In genomic region chr11:61608072-61608471, GRCm38 (mm10) we compare ENCODE assay signal across 26 mouse cellular contexts. TPM values are rescaled to one million over a fixed set of nuclear protein-coding genes. Genes with fewer than 3 reads are reported as not detected.
A peak's percentile ranks its signal among the peaks of the same experiment; 100 is the strongest.
DNase-seq lines count a peak whose midpoint lies in the region; ATAC-seq and TF ChIP-seq lines count a peak whose summit lies in the region.
"Had no signal": no experiment of that assay in that cellular context is flagged by ENCODE, and none has a peak within 500 bp of the region (broad histone marks: within the 10 kb centered on the region; RNA-seq: fewer than 3 reads in every experiment).

No protein-coding gene starts in this region.

- no peak overlapping the region for H3ac ChIP-seq in C2C12 (ENCODE audit: control insufficient read depth, insufficient read length, low read depth)

- DNase-seq in kidney, adult 11 months: peak; percentile 25
- peak; percentile 55 for DNase-seq in 3134 (ENCODE audit: extremely low read depth, insufficient read length, low spot score)
- DNase-seq in adrenal gland, postnatal 10 days: peak; percentile 52
- DNase-seq in embryo, embryonic 11 days: no peak
- no peak for DNase-seq in spleen, postnatal 14 days (ENCODE audit: low spot score in 2 of 2)
- DNase-seq: cerebellum, adult 8-10 months; gastrocnemius, postnatal 10 days; heart, postnatal 10 days; kidney, postnatal 10 days; lung, embryonic 14.5 days; thymus, adult 18-20 months; thymus, postnatal 36 days had no signal

- H3K79me3 ChIP-seq in C2C12 (ENCODE audit: low read depth): no peaks in the 10 kb centered on the region

- H3K79me2 ChIP-seq in C2C12 (ENCODE audit: control insufficient read depth, insufficient read depth): no peaks in the 10 kb centered on the region

- no peak for TF ChIP-seq CTCF in C2C12 (IDR thresholded peaks at IDR 0.05; ENCODE audit: control insufficient read depth, insufficient read depth, insufficient read length)

- no peaks in the 10 kb centered on the region for H3K36me3 ChIP-seq in kidney, embryonic 16.5 days (ENCODE audit: insufficient read depth, low read length)
- H3K36me3 ChIP-seq in C2C12 (ENCODE audit: control insufficient read depth, insufficient read depth): no peaks in the 10 kb centered on the region
- H3K36me3 ChIP-seq: embryonic facial prominence, embryonic 10.5 days; forebrain, embryonic 15.5 days; heart, embryonic 12.5 days; limb, embryonic 12.5 days; liver, embryonic 12.5 days; midbrain, embryonic 10.5 days; stomach, embryonic 15.5 days had no signal

- H3K4me1 ChIP-seq in kidney, embryonic 16.5 days (ENCODE audit: insufficient read depth, low read length): no peaks in the 10 kb centered on the region
- H3K4me1 ChIP-seq: embryonic facial prominence, embryonic 10.5 days; forebrain, embryonic 15.5 days; heart, embryonic 12.5 days; limb, embryonic 12.5 days; liver, embryonic 12.5 days; midbrain, embryonic 10.5 days; stomach, embryonic 15.5 days had no signal

- 84% methylated on average over 4 of the region's 4 CpGs for WGBS in kidney, embryonic 16.5 days

- no peak overlapping the region for H3K9ac ChIP-seq in kidney, embryonic 16.5 days (replicated peaks; ENCODE audit: low read length)
- H3K9ac ChIP-seq: forebrain, embryonic 15.5 days; heart, embryonic 12.5 days; limb, embryonic 12.5 days; liver, embryonic 12.5 days; lung, embryonic 14.5 days; stomach, embryonic 15.5 days had no signal

- no peak for ATAC-seq in kidney, embryonic 16.5 days (ENCODE audit: low FRiP score, low TSS enrichment)
- ATAC-seq: forebrain, embryonic 15.5 days; hindbrain, postnatal 0 days; intestine, embryonic 16.5 days; liver, embryonic 12.5 days; midbrain, embryonic 16.5 days had no signal

- H3K4me3 ChIP-seq in kidney, embryonic 16.5 days (ENCODE audit: low read length): no peak overlapping the region
- H3K4me3 ChIP-seq in C2C12 (ENCODE audit: insufficient read depth, poor library complexity, severe bottlenecking): no peak overlapping the region
- H3K4me3 ChIP-seq: embryonic facial prominence, embryonic 10.5 days; forebrain, embryonic 15.5 days; heart, embryonic 12.5 days; limb, embryonic 12.5 days; liver, embryonic 12.5 days; midbrain, embryonic 10.5 days; stomach, embryonic 15.5 days had no signal

- no peak overlapping the region for H3K27ac ChIP-seq in kidney, embryonic 16.5 days (ENCODE audit: low read length)
- H3K27ac ChIP-seq: embryonic facial prominence, embryonic 10.5 days; forebrain, embryonic 15.5 days; hindbrain, postnatal 0 days; limb, embryonic 12.5 days; liver, embryonic 12.5 days; macrophage; midbrain, embryonic 10.5 days; stomach, embryonic 15.5 days had no signal

- H3K27me3 ChIP-seq in kidney, embryonic 16.5 days (ENCODE audit: insufficient read depth, low read length): no peaks in the 10 kb centered on the region
- no peaks in the 10 kb centered on the region for H3K27me3 ChIP-seq in C2C12 (ENCODE audit: control insufficient read depth, insufficient read depth, insufficient read length)
- H3K27me3 ChIP-seq: forebrain, embryonic 15.5 days; heart, embryonic 12.5 days; limb, embryonic 12.5 days; stomach, embryonic 15.5 days had no signal

- 0 out of 2 replicates have a peak, but pooled peaks cover 6% of the 10 kb centered on the region for H3K9me3 ChIP-seq in kidney, embryonic 16.5 days (ENCODE audit: low read length)
- H3K9me3 ChIP-seq: forebrain, embryonic 15.5 days; stomach, embryonic 15.5 days had no signal

- H3K4me2 ChIP-seq in kidney, embryonic 16.5 days (replicated peaks; ENCODE audit: low read depth, low read length): no peak overlapping the region
- H3K4me2 ChIP-seq: forebrain, embryonic 15.5 days; heart, embryonic 12.5 days; limb, embryonic 12.5 days; liver, embryonic 12.5 days; lung, embryonic 14.5 days; stomach, embryonic 15.5 days had no signal

TF ChIP-seq in C2C12, 6 proteins besides CTCF, POLR2A, EP300 and RAD21:
- TF ChIP-seq FOSL1 (IDR thresholded peaks at IDR 0.05; ENCODE audit: insufficient read depth, low read length, poor library complexity, severe bottlenecking): peak; percentile 28
- TF ChIP-seq USF1 (IDR thresholded peaks at IDR 0.05; ENCODE audit: low read depth): no peak
- no peak for TF ChIP-seq CEBPB (IDR thresholded peaks at IDR 0.05; ENCODE audit: low read depth)
- TF ChIP-seq MYOD1 (IDR thresholded peaks at IDR 0.05; ENCODE audit: control insufficient read depth, insufficient read length, low read depth): no peak
- TF ChIP-seq MAX (IDR thresholded peaks at IDR 0.05): no peak
- TF ChIP-seq MYOG (IDR thresholded peaks at IDR 0.05; ENCODE audit: control insufficient read depth, extremely low read depth, insufficient read length): no peak

RNA-seq across cellular contexts. Expression of gene Epn2, which starts 28.6 kb away (rescaled TPM):
- 25.0 and 26.9 TPM in 2 replicates for polyA plus RNA-seq in kidney, embryonic 16.5 days (2015; fragmentation: Nextera tagmentation; extraction: Ambion mirVana)
- polyA plus RNA-seq in C2C12 (2012; fragmentation: generic; extraction: Trizol): 21.1 TPM
- total RNA-seq in adrenal gland, postnatal 10 days (2021): 10 to 100 TPM; 32.2 to 36.8 TPM
- total RNA-seq: granulocyte monocyte progenitor cell, adult 5-6 weeks had no signal

RNA-seq across cellular contexts. Expression of gene Grap, which starts 45.0 kb away (rescaled TPM):
- polyA plus RNA-seq in kidney, embryonic 16.5 days (2015; fragmentation: Nextera tagmentation; extraction: Ambion mirVana): 13.6 and 16.3 TPM in 2 replicates
- polyA plus RNA-seq in C2C12 (2012; fragmentation: generic; extraction: Trizol): 0.14 TPM
- 10 to 100 TPM; 16.0 to 17.3 TPM for total RNA-seq in adrenal gland, postnatal 10 days (2021)

Comparison
In these comparisons a context has a peak if more than half of its experiments do, and no peak if none do; other contexts are left out.
1. DNase-seq: peak in kidney, adult 11 months (single experiment), 3134 (single experiment) and adrenal gland, postnatal 10 days (single experiment); none in embryo, embryonic 11 days (single experiment) and spleen, postnatal 14 days (0 of 2).
2. RNA of gene Grap, which starts 45.0 kb away (polyA plus RNA-seq): 13.6 to 16.3 TPM in kidney, embryonic 16.5 days; 0.14 TPM in C2C12 (single experiment); every median in the first group is over 10 times any median in the second.